Mouse (Mus musculus): ENCODE measurements around the gene Pla2g6.

DNA sequence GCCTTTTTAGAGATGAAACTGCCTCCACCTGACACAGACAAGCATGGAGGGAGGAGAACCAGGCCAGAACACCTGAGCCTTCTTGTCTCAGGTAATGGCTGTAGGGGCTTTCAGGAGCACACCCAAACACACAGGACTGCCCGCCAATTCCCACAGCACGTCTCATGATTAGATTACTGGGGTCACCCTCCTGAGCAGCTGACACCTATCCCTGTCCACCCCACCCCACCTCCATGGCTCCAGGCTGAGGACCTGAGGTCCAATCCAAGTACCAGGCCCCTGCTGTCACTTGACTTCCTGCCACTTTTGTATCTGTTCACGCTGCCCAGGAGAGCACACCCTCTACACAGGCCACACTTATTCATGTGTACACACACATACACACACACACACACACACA is 2.4 kb downstream of the Pla2g6 start:
- TF ChIP-seq POLR2A (IDR thresholded peaks at IDR 0.05; ENCODE audit: borderline replicate concordance, control insufficient read depth, low read depth, low read length) (no peak), CTCF (IDR thresholded peaks at IDR 0.05; ENCODE audit: control insufficient read depth, insufficient read depth, low read length) (no peak)
